Mouse (Mus musculus) neutrophil, adult 59 days (primary cell): ENCODE measurements around the gene Gm11756. TPM values are rescaled to one million over a fixed set of nuclear protein-coding genes. Genes with fewer than 3 reads are reported as not detected.

Experiments
- total RNA-seq, 2 experiments: library from RNA; stranded (reverse); gene quantifications; 1 replicate in 1 of 2; 2 replicates in 1 of 2; pipeline ENCODE4 v1.2.4; 2023

Gm11756 gene
- total RNA-seq, result not detected

GRCm38 (mm10) chr4:73920660-73921059, at the start of gene Gm11756:
TSS of gene Gm11756 (minus strand) at chr4:73920760.

GRCm38 (mm10) chr4:73950375-73950896, 29.9 kb upstream of the Gm11756 start, which contains the start of gene 2310002L09Rik:
TSS of gene 2310002L09Rik (minus strand) at chr4:73950846.

DNA sequence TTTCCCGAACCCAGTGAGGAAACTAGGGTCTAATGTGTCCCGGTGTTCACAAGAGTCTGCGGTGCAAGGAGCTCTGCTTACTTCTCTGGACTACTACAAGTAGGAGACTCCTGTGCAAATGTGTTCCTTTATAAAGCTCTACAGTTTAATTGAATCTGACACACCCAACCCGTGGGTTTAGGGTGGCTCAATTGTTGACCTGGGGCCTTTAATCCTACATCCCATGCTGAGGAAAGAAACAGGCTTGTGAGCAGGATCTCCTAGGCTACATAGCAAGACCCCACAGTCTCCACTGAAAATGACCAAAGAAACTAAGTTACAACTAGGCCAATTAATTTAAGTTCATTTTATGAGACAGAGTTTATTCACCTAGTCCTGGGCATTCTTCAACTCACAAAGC, 14.7 kb downstream of the Gm11756 start, which contains the start of gene Gm13871:
TSS of gene Gm13871 (minus strand) at position 101 of the 400 bp plus-strand sequence.

DNA sequence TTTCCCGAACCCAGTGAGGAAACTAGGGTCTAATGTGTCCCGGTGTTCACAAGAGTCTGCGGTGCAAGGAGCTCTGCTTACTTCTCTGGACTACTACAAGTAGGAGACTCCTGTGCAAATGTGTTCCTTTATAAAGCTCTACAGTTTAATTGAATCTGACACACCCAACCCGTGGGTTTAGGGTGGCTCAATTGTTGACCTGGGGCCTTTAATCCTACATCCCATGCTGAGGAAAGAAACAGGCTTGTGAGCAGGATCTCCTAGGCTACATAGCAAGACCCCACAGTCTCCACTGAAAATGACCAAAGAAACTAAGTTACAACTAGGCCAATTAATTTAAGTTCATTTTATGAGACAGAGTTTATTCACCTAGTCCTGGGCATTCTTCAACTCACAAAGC, 29.5 kb downstream of the Gm11756 start, which contains the start of gene Gm11757:
TSS of gene Gm11757 (minus strand) at position 101 of the 400 bp plus-strand sequence.

DNA sequence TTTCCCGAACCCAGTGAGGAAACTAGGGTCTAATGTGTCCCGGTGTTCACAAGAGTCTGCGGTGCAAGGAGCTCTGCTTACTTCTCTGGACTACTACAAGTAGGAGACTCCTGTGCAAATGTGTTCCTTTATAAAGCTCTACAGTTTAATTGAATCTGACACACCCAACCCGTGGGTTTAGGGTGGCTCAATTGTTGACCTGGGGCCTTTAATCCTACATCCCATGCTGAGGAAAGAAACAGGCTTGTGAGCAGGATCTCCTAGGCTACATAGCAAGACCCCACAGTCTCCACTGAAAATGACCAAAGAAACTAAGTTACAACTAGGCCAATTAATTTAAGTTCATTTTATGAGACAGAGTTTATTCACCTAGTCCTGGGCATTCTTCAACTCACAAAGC, 44.4 kb downstream of the Gm11756 start, which contains the start of gene Gm11758:
TSS of gene Gm11758 (minus strand) at position 101 of the 400 bp plus-strand sequence.

Other genes starting within 250 kb of the Gm11756 start
- gene Gm428, start 237.2 kb downstream of the Gm11756 start, total RNA-seq, result not detected
- gene Rasef, start 129.8 kb downstream of the Gm11756 start, total RNA-seq, result not detected
- not detected for gene Gm11758, start 44.5 kb downstream of the Gm11756 start, total RNA-seq
- not detected for gene Gm11757, start 29.6 kb downstream of the Gm11756 start, total RNA-seq
- not detected for gene Gm13871, start 14.8 kb downstream of the Gm11756 start, total RNA-seq
- gene 2310002L09Rik, start 30.1 kb upstream of the Gm11756 start, total RNA-seq, result not detected
- not detected for gene Frmd3, start 92.7 kb upstream of the Gm11756 start, total RNA-seq